Mouse (Mus musculus) effector memory CD4-positive, alpha-beta T cell, adult 7 months (primary cell): ENCODE results near the gene Tmem185b. TPM values are rescaled to one million over a fixed set of nuclear protein-coding genes. Genes with fewer than 3 reads are reported as not detected.

Experiments
- polyA plus RNA-seq: library from polyadenylated mRNA; unstranded; fragments of 100-300 nt; shearing (Covaris generic); gene quantifications from one replicate; pipeline ENCODE4 v1.2.1, GENCODE M21; 2017

Gene Tmem185b
- polyA plus RNA-seq, result 15.6 TPM

GRCm38 (mm10) chr1:119525689-119526591, at the start of gene Tmem185b:
Gene Tmem185b, plus strand, starts transcription at chr1:119526160.

GRCm38 (mm10) chr1:119504260-119505062, 21.5 kb upstream of the Tmem185b start, which contains the start of gene Ralb:
Gene Ralb, minus strand, starts transcription at chr1:119504794.

Other genes starting within 250 kb of the Tmem185b start
- gene Inhbb, start 103.9 kb upstream of the Tmem185b start, polyA plus RNA-seq, result not detected
- gene Ralb, start 21.4 kb upstream of the Tmem185b start, polyA plus RNA-seq, result 5.5 TPM
- 5.3 TPM for gene Epb41l5, start 122.8 kb downstream of the Tmem185b start, polyA plus RNA-seq